Mouse (Mus musculus): ENCODE data around the gene Gm20388.

GRCm38 (mm10) chr8:121115136-121115535 lies 1204.5 kb downstream of the Gm20388 start:
- no peak for TF ChIP-seq GATA1 (IDR thresholded peaks at IDR 0.05; ENCODE audit: low read length)
- no peak for TF ChIP-seq TAL1 (IDR thresholded peaks at IDR 0.05; ENCODE audit: low read length)

Data from erythroblast, embryonic 14.5 days (primary cell).